Mouse (Mus musculus) C2C12 (cell line): ENCODE results near the gene Myt1.

Experiments
- CEBPB ChIP-seq: IDR thresholded peaks from one replicate; pipeline ENCODE4 v1.6.1; 2011; ENCODE audit warnings: low read depth, mild to moderate bottlenecking, control low read depth, moderate library complexity
- CTCF ChIP-seq: IDR thresholded peaks from one replicate; pipeline ENCODE4 v1.5.1; 2011; ENCODE audit not compliant: control insufficient read depth, insufficient read depth, insufficient read length

DNA sequence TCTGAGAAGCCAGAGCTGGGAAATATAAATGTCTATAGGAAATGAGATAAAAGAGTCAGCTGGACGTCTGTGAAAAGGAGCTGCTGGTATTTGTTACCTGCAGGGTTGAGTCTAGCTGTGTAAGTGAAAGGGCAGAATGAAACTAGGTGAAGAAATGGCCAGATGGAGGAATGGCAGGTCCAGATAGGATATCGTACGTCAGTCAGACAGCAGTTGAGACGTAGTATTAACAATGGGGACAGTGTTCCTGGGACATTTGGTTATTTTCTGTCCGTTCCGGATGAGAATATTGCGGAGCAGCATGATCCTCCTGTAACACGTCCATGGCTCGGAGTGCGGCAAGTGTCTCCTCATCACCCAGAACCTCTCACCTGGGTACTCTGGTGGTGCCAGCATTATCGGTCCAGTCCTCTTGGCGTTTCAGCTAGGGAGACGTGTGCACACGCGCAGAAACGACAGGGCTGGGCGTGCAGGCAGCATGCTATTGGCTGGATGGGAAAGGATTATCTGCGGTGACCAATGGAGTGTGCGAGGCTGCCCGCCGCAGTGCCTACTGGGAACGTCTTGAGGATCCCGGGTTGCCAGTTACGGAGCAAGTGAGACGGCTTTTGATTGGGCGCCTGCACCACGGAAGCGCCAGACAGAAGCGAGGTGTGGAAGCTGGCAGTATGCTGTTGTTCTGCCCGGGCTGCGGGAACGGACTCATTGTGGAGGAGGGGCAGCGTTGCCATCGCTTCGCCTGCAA lies 100.8 kb downstream of the Myt1 start, which contains the start of gene Polr3k:
- TF ChIP-seq CEBPB (no peak), CTCF (no peak)
